Mouse (Mus musculus): ENCODE data around the gene Ppp1r16b. TPM values are rescaled to one million over a fixed set of nuclear protein-coding genes. Genes with fewer than 3 reads are reported as not detected.

Ppp1r16b gene
- polyA plus RNA-seq, 1 experiment from 2014 or later, result 30.6 TPM

GRCm38 (mm10) chr2:158669199-158670195, 4.3 kb downstream of the Ppp1r16b start:
- peak overlapping the region; percentile 68 for H3K4me2 ChIP-seq (replicated peaks; ENCODE audit: low read depth, low read length)
- peak overlapping the region; percentile 20 for H3K27ac ChIP-seq (ENCODE audit: low read length)
- peaks cover 15% of the 10 kb centered on the region; the same call in 1 of the 2 replicates for H3K27me3 ChIP-seq (replicated peaks; ENCODE audit: insufficient read depth, low read length)
- WGBS, result 43% methylated on average over 13 of the region's 13 CpGs
- ATAC-seq (no peak), DNase-seq (ENCODE audit: low spot score) (peak; percentile 34)
- TF ChIP-seq EP300 (IDR thresholded peaks at IDR 0.05), result no peak
- TF ChIP-seq CTCF (IDR thresholded peaks at IDR 0.05), result no peak
- peak overlapping the region; percentile 51 for H3K4me3 ChIP-seq (ENCODE audit: low read depth, low read length)
- H3K9me3 ChIP-seq (ENCODE audit: low read length), result no peaks in the 10 kb centered on the region; the same call in 1 of the 2 replicates
- H3K4me1 ChIP-seq (ENCODE audit: insufficient read depth, low read depth, low read length), result peaks cover 8% of the 10 kb centered on the region
- no peak overlapping the region for H3K9ac ChIP-seq (replicated peaks; ENCODE audit: low read depth)
- no peaks in the 10 kb centered on the region for H3K36me3 ChIP-seq (ENCODE audit: insufficient read depth, low read length)

GRCm38 (mm10) chr2:158670571-158670970, 5.4 kb downstream of the Ppp1r16b start:
- Histone ChIP-seq H3K9ac (replicated peaks; ENCODE audit: low read depth) (no peak overlapping the region), H3K36me3 (ENCODE audit: insufficient read depth, low read length) (no peaks in the 10 kb centered on the region)
- ATAC-seq, result no peak

GRCm38 (mm10) chr2:158672829-158673228, 7.6 kb downstream of the Ppp1r16b start:
- no peak overlapping the region for H3K9ac ChIP-seq (replicated peaks; ENCODE audit: low read depth)
- H3K4me2 ChIP-seq (replicated peaks; ENCODE audit: low read depth, low read length), result no peak overlapping the region
- H3K27me3 ChIP-seq (replicated peaks; ENCODE audit: insufficient read depth, low read length), result peaks cover 15% of the 10 kb centered on the region; the same call in 1 of the 2 replicates
- ATAC-seq (peak; percentile 83), DNase-seq (ENCODE audit: low spot score) (peak; percentile 64)
- H3K4me1 ChIP-seq (ENCODE audit: insufficient read depth, low read depth, low read length), result peaks cover 7% of the 10 kb centered on the region
- no peak overlapping the region for H3K27ac ChIP-seq (ENCODE audit: low read length)
- H3K36me3 ChIP-seq (ENCODE audit: insufficient read depth, low read length), result no peaks in the 10 kb centered on the region
- no peak overlapping the region for H3K4me3 ChIP-seq (ENCODE audit: low read depth, low read length)
- TF ChIP-seq EP300 (IDR thresholded peaks at IDR 0.05), result peak; percentile 84
- TF ChIP-seq CTCF (IDR thresholded peaks at IDR 0.05), result no peak
- no peaks in the 10 kb centered on the region; the same call in 1 of the 2 replicates for H3K9me3 ChIP-seq (ENCODE audit: low read length)
- WGBS, result 10% methylated on average over 6 of the region's 6 CpGs

More at GRCm38 (mm10) chr2:158670571-158670970, 5.4 kb downstream of the Ppp1r16b start:
- no peak overlapping the region for H3K4me3 ChIP-seq (ENCODE audit: low read depth, low read length)
- H3K9me3 ChIP-seq (ENCODE audit: low read length), result no peaks in the 10 kb centered on the region; the same call in 1 of the 2 replicates
- peaks cover 8% of the 10 kb centered on the region for H3K4me1 ChIP-seq (ENCODE audit: insufficient read depth, low read depth, low read length)
- DNase-seq (ENCODE audit: low spot score), result no peak
- H3K4me2 ChIP-seq (replicated peaks; ENCODE audit: low read depth, low read length), result peak overlapping the region; percentile 68; the same call in 1 of the 2 replicates
- WGBS, result 55% methylated on average over 10 of the region's 10 CpGs
- TF ChIP-seq EP300 (IDR thresholded peaks at IDR 0.05) (no peak), CTCF (IDR thresholded peaks at IDR 0.05) (no peak)
- peaks cover 15% of the 10 kb centered on the region; the same call in 1 of the 2 replicates for H3K27me3 ChIP-seq (replicated peaks; ENCODE audit: insufficient read depth, low read length)
- peak overlapping the region; percentile 20; the same call in 1 of the 2 replicates for H3K27ac ChIP-seq (ENCODE audit: low read length)

- Histone ChIP-seq H3K4me3 (ENCODE audit: low read depth, low read length) (no peak overlapping the region), H3K4me1 (ENCODE audit: insufficient read depth, low read depth, low read length) (peaks cover 5% of the 10 kb centered on the region), H3K27me3 (replicated peaks; ENCODE audit: insufficient read depth, low read length) (peaks cover 12% of the 10 kb centered on the region; the same call in 1 of the 2 replicates), H3K9ac (replicated peaks; ENCODE audit: low read depth) (no peak overlapping the region), H3K27ac (ENCODE audit: low read length) (no peak overlapping the region), H3K36me3 (ENCODE audit: insufficient read depth, low read length) (no peaks in the 10 kb centered on the region), H3K4me2 (replicated peaks; ENCODE audit: low read depth, low read length) (no peak overlapping the region), H3K9me3 (ENCODE audit: low read length) (no peaks in the 10 kb centered on the region; the same call in 1 of the 2 replicates)
- no peak for ATAC-seq
- no peak for DNase-seq (ENCODE audit: low spot score)
- 35% methylated on average over 4 of the region's 4 CpGs for WGBS
- no peak for TF ChIP-seq EP300 (IDR thresholded peaks at IDR 0.05)
- TF ChIP-seq CTCF (IDR thresholded peaks at IDR 0.05), result no peak
Measured at GRCm38 (mm10) chr2:158673493-158673892, 8.3 kb downstream of the Ppp1r16b start.

GRCm38 (mm10) chr2:158674131-158674530, 8.9 kb downstream of the Ppp1r16b start:
- Histone ChIP-seq H3K9me3 (ENCODE audit: low read length) (no peaks in the 10 kb centered on the region; the same call in 1 of the 2 replicates), H3K4me1 (ENCODE audit: insufficient read depth, low read depth, low read length) (peaks cover 5% of the 10 kb centered on the region), H3K4me2 (replicated peaks; ENCODE audit: low read depth, low read length) (no peak overlapping the region), H3K9ac (replicated peaks; ENCODE audit: low read depth) (no peak overlapping the region), H3K27ac (ENCODE audit: low read length) (no peak overlapping the region), H3K4me3 (ENCODE audit: low read depth, low read length) (no peak overlapping the region), H3K36me3 (ENCODE audit: insufficient read depth, low read length) (no peaks in the 10 kb centered on the region), H3K27me3 (replicated peaks; ENCODE audit: insufficient read depth, low read length) (peaks cover 6% of the 10 kb centered on the region; the same call in 1 of the 2 replicates)
- no peak for TF ChIP-seq CTCF (IDR thresholded peaks at IDR 0.05)
- no peak for TF ChIP-seq EP300 (IDR thresholded peaks at IDR 0.05)
- WGBS, result 43% methylated on average over 6 of the region's 6 CpGs
- DNase-seq (ENCODE audit: low spot score) (no peak), ATAC-seq (no peak)

GRCm38 (mm10) chr2:158674759-158675158, 9.6 kb downstream of the Ppp1r16b start:
- Histone ChIP-seq H3K4me2 (replicated peaks; ENCODE audit: low read depth, low read length) (no peak overlapping the region), H3K4me3 (ENCODE audit: low read depth, low read length) (no peak overlapping the region), H3K4me1 (ENCODE audit: insufficient read depth, low read depth, low read length) (peaks cover 5% of the 10 kb centered on the region), H3K27me3 (replicated peaks; ENCODE audit: insufficient read depth, low read length) (0 out of 2 replicates have a peak, but pooled peaks cover 5% of the 10 kb centered on the region), H3K9me3 (ENCODE audit: low read length) (no peaks in the 10 kb centered on the region; the same call in 1 of the 2 replicates), H3K27ac (ENCODE audit: low read length) (no peak overlapping the region), H3K36me3 (ENCODE audit: insufficient read depth, low read length) (no peaks in the 10 kb centered on the region), H3K9ac (replicated peaks; ENCODE audit: low read depth) (no peak overlapping the region)
- TF ChIP-seq CTCF (IDR thresholded peaks at IDR 0.05) (no peak), EP300 (IDR thresholded peaks at IDR 0.05) (no peak)
- DNase-seq (ENCODE audit: low spot score) (no peak), ATAC-seq (no peak)
- 74% methylated on average over 7 of the region's 7 CpGs for WGBS
